Mouse (Mus musculus) ES-E14 (cell line): ENCODE results near the gene Slc25a15.

Experiments
- CHD2 ChIP-seq: IDR thresholded peaks from 2 replicates; pipeline ENCODE4 v1.6.1; 2014; ENCODE audit warnings: mild to moderate bottlenecking, low read depth, low read length, inconsistent platforms
- HCFC1 ChIP-seq: IDR thresholded peaks from 2 replicates; pipeline ENCODE4 v1.6.1; 2012; ENCODE audit warnings: low read length, inconsistent platforms, borderline replicate concordance; ENCODE audit not compliant: insufficient read depth
- MAFK ChIP-seq: IDR thresholded peaks from 2 replicates; pipeline ENCODE4 v1.6.1; 2014; ENCODE audit warnings: mild to moderate bottlenecking, low read depth, low read length, inconsistent platforms; ENCODE audit not compliant: insufficient read depth
- ZNF384 ChIP-seq: IDR thresholded peaks from 2 replicates; pipeline ENCODE4 v1.6.1; 2012; ENCODE audit warnings: low read depth, low read length, inconsistent platforms

GRCm38 (mm10) chr8:22410688-22411281 lies 12.4 kb upstream of the Slc25a15 start:
- TF ChIP-seq CHD2 (no peak), MAFK (no peak), HCFC1 (no peak), ZNF384 (no peak)
